Mouse (Mus musculus) erythroblast, adult 5-6 weeks (primary cell): ENCODE data around the gene Nbas. TPM values are rescaled to one million over a fixed set of nuclear protein-coding genes. Genes with fewer than 3 reads are reported as not detected.

Source experiments
- ATAC-seq: replicated peaks from 2 replicates; pipeline ENCODE4 v1.8.0; 2016; ENCODE audit warnings: moderate number of reproducible peaks, mild to moderate bottlenecking, moderate TSS enrichment, inconsistent platforms; ENCODE audit not compliant: poor library complexity, low FRiP score, severe bottlenecking
- total RNA-seq, 2 experiments: library from RNA; stranded (forward) in 1 of 2; stranded (reverse) in 1 of 2; fragments of 150-400 nt in 1 of 2; fragments of 200-764, 138-1000 nt in 1 of 2; gene quantifications; 2 replicates each; pipeline versions ENCODE4 v1.2.3 to v1.2.4; 2015 to 2017; ENCODE audit warnings: low replicate concordance in 2 of 2

The Nbas gene
- total RNA-seq (2015; ENCODE audit: low replicate concordance): 1.3 TPM in 2 replicates
- 3.8 and 4.2 TPM in 2 replicates for total RNA-seq (2017; ENCODE audit: low replicate concordance)

GRCm38 (mm10) chr12:13268826-13269449 lies at the start of gene Nbas:
Gene Nbas, plus strand, starts transcription at chr12:13269133.
- ATAC-seq: peak; percentile 91

GRCm38 (mm10) chr12:13242453-13242852 lies 26.5 kb upstream of the Nbas start:
- ATAC-seq: no peak

GRCm38 (mm10) chr12:13248691-13249572 lies 20.0 kb upstream of the Nbas start, which contains the start of gene Ddx1:
Gene Ddx1, minus strand, starts transcription at chr12:13249213.
- ATAC-seq: peak; percentile 87

GRCm38 (mm10) chr12:13249573-13249919 lies 19.4 kb upstream of the Nbas start:
- ATAC-seq: no peak

GRCm38 (mm10) chr12:13255068-13255467 lies 13.9 kb upstream of the Nbas start:
- no peak for ATAC-seq

- ATAC-seq: no peak
Measured at GRCm38 (mm10) chr12:13255701-13256100, 13.2 kb upstream of the Nbas start.

- no peak for ATAC-seq
Measured at GRCm38 (mm10) chr12:13268412-13268811, 521 bp upstream of the Nbas start.

GRCm38 (mm10) chr12:13269570-13270390 lies 847 bp downstream of the Nbas start:
- 0 out of 2 replicates have a peak, but pooled peaks have one; percentile 56 for ATAC-seq

GRCm38 (mm10) chr12:13291453-13291852 lies 22.5 kb downstream of the Nbas start:
- no peak for ATAC-seq

GRCm38 (mm10) chr12:13293421-13293881 lies 24.5 kb downstream of the Nbas start:
- no peak for ATAC-seq

- no peak for ATAC-seq
Measured at GRCm38 (mm10) chr12:13303037-13303436, 34.1 kb downstream of the Nbas start.

- no peak for ATAC-seq
Measured at GRCm38 (mm10) chr12:13313966-13314365, 45.0 kb downstream of the Nbas start.

- ATAC-seq: no peak
Measured at GRCm38 (mm10) chr12:13314384-13314783, 45.5 kb downstream of the Nbas start.

GRCm38 (mm10) chr12:13315081-13315480 lies 46.1 kb downstream of the Nbas start:
- no peak for ATAC-seq

GRCm38 (mm10) chr12:13342535-13342934 lies 73.6 kb downstream of the Nbas start:
- ATAC-seq: no peak

GRCm38 (mm10) chr12:13356201-13356600 lies 87.3 kb downstream of the Nbas start:
- no peak for ATAC-seq

- no peak for ATAC-seq
Measured at GRCm38 (mm10) chr12:13356769-13357168, 87.8 kb downstream of the Nbas start.

GRCm38 (mm10) chr12:13357229-13357628 lies 88.3 kb downstream of the Nbas start:
- no peak for ATAC-seq

- ATAC-seq: no peak
Measured at GRCm38 (mm10) chr12:13358849-13359248, 89.9 kb downstream of the Nbas start.

- ATAC-seq: no peak
Measured at GRCm38 (mm10) chr12:13360183-13360811, 91.4 kb downstream of the Nbas start.
